Mouse (Mus musculus) MEL (cell line): Measurements from ENCODE around the gene Efcab14.

Source experiments
- BHLHE40 ChIP-seq: IDR thresholded peaks from 2 replicates; pipeline ENCODE4 v1.6.1; 2012; ENCODE audit warnings: low read depth, mild to moderate bottlenecking, inconsistent platforms, low read length, improper control_type of control experiment, borderline replicate concordance
- CTCF ChIP-seq, 3 experiments: IDR thresholded peaks in 2 of 3; conservative IDR thresholded peaks in 1 of 3; 2 replicates each; pipeline ENCODE4 v1.5.1; 2011 to 2012; ENCODE audit warnings: low read length in 3 of 3, low read depth in 2 of 3, mild to moderate bottlenecking in 2 of 3, improper control_type of control experiment in 1 of 3, inconsistent platforms in 1 of 3, mixed read lengths in 1 of 3, moderate library complexity in 1 of 3; ENCODE audit not compliant: control insufficient read depth in 1 of 3, insufficient read depth in 1 of 3, poor library complexity in 1 of 3, severe bottlenecking in 1 of 3
- EP300 ChIP-seq, 2 experiments: IDR thresholded peaks; 2 replicates each; pipeline ENCODE4 v1.6.1; 2011; ENCODE audit warnings: improper control_type of control experiment in 2 of 2, low read length in 2 of 2, low read depth in 1 of 2, mild to moderate bottlenecking in 1 of 2
- MAX ChIP-seq: IDR thresholded peaks from 2 replicates; pipeline ENCODE4 v1.6.1; 2011; ENCODE audit warnings: low read length, improper control_type of control experiment
- MAZ ChIP-seq: IDR thresholded peaks from 2 replicates; pipeline ENCODE4 v1.6.1; 2012; ENCODE audit warnings: low read depth, mild to moderate bottlenecking, inconsistent platforms, low read length, improper control_type of control experiment
- POLR2A ChIP-seq, 2 experiments: IDR thresholded peaks; 2 replicates each; pipeline ENCODE4 v1.6.1; 2011 to 2012; ENCODE audit warnings: low read length in 2 of 2, mild to moderate bottlenecking in 2 of 2, control low read depth in 1 of 2, improper control_type of control experiment in 1 of 2, low read depth in 1 of 2, moderate library complexity in 1 of 2; ENCODE audit not compliant: control insufficient read depth in 1 of 2, insufficient read depth in 1 of 2, poor library complexity in 1 of 2
- TAL1 ChIP-seq: IDR thresholded peaks from 2 replicates; pipeline ENCODE4 v1.6.1; 2012; ENCODE audit warnings: mild to moderate bottlenecking, inconsistent platforms, low read length, moderate library complexity, mixed read lengths
- ZNF384 ChIP-seq: IDR thresholded peaks from 2 replicates; pipeline ENCODE4 v1.6.1; 2012; ENCODE audit warnings: low read depth, mild to moderate bottlenecking, inconsistent platforms, low read length, improper control_type of control experiment

DNA sequence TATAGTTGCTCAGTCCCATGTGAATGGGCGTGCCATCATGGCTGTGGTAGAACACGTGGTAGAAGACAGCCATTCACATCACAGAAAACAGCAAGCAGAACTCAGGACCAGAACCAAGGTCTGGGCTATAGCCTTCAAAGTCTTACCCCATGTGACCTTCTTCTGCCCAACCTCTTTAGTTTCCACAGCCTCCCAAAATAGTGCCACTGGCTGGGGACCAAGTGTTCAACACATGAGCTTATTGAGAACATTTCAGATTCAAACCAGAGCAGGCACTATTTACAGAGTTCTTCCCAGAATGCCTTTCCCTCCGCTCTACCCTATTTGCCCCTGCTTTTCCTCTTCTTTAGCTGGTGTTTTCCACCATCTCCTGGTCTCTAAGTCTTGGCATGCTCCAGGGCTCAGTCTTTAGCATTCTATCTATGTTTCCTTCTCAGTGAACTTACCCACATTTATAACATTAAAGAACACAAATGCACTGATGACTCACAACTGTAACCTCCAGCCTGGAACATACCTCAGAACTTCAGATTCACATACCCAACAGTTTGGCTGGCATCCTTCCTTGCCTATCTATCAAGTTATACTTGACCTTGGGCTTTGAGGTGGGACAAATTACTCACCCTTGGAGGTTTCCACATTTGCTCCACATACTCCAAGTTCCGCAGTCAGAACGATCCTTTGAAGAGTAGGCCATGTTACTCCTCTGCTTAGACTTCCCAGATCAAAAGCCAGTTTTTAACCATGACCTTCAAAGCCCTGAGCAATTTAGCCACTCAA is 44.7 kb downstream of the Efcab14 start:
- TF ChIP-seq CTCF (IDR thresholded peaks at IDR 0.05 in 2 of 3, conservative IDR thresholded peaks at IDR 0.05 in 1 of 3; ENCODE audit: control insufficient read depth in 1 of 3, insufficient read depth in 1 of 3, low read depth in 2 of 3, low read length in 3 of 3, poor library complexity in 1 of 3, severe bottlenecking in 1 of 3) = no peak
- no peak for TF ChIP-seq EP300 (IDR thresholded peaks at IDR 0.05; ENCODE audit: low read depth in 1 of 2, low read length in 2 of 2)
- no peak for TF ChIP-seq POLR2A (IDR thresholded peaks at IDR 0.05; ENCODE audit: control insufficient read depth in 1 of 2, insufficient read depth in 1 of 2, low read depth in 1 of 2, low read length in 2 of 2, poor library complexity in 1 of 2)
- no peak for TF ChIP-seq MAZ
- no peak for TF ChIP-seq BHLHE40
- TF ChIP-seq MAX = no peak
- TF ChIP-seq ZNF384 = no peak
- TF ChIP-seq TAL1 = no peak
